ENCODE assay signal across 8 mouse cellular contexts in the genomic region with DNA sequence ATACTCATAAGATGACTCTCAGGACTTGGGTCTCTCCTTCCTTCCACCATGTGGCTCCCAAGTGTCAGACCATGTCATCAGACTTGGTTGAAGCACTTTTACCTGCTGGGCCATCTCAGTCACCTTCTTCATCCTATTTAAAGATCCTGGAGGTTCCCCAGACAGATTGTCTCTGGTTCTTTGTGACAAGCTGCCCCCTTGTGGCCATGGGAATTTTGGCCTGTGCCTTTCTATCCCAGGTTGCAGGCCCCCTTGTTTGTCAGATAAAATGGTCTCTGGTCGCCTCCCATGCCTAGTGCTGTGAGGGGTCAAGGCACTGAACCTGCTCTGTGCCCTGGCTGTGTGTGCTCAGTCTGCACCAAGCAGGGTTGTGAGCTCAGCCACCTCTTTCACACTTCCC.
DNase-seq lines count a peak whose midpoint lies in the region; ATAC-seq and TF ChIP-seq lines count a peak whose summit lies in the region.

No protein-coding gene starts in this region.

- no peak overlapping the region for H3K4me2 ChIP-seq in lung, postnatal 0 days (replicated peaks; ENCODE audit: low read depth, low read length)

- no peaks in the 10 kb centered on the region for H3K4me1 ChIP-seq in lung, postnatal 0 days (ENCODE audit: insufficient read depth, low read depth, low read length)

- ATAC-seq in lung, postnatal 0 days, result no peak

- H3K36me3 ChIP-seq in lung, postnatal 0 days (ENCODE audit: insufficient read depth, low read length), result peaks cover 33% of the 10 kb centered on the region

- peak; percentile 40 to 46 for DNase-seq in adrenal gland, adult 18-20 months (ENCODE audit: low spot score in 2 of 2)
- DNase-seq in adrenal gland, adult 8-10 months, result no peak
- peak in 1 of 2 experiments; percentile 53 for DNase-seq in layer of hippocampus, adult 2 months (ENCODE audit: low spot score in 2 of 2)
- no peak for DNase-seq in layer of hippocampus, adult 9-11 months
- peak; percentile 59 for DNase-seq in brain, adult 2 months (ENCODE audit: low read depth, low spot score)
- DNase-seq in gastrocnemius, postnatal 10 days, result peak; percentile 50
- no peak for DNase-seq in lung, postnatal 0 days (ENCODE audit: low spot score)
- peak; percentile 68 for DNase-seq in thymus, postnatal 14 days

- H3K9ac ChIP-seq in lung, postnatal 0 days (replicated peaks; ENCODE audit: low read depth), result no peak overlapping the region

- H3K27ac ChIP-seq in layer of hippocampus, adult 2 months, result no peak overlapping the region
- no peak overlapping the region for H3K27ac ChIP-seq in lung, postnatal 0 days (ENCODE audit: low read length)

- H3K9me3 ChIP-seq in lung, postnatal 0 days (ENCODE audit: low read length), result no peaks in the 10 kb centered on the region

- no peaks in the 10 kb centered on the region for H3K27me3 ChIP-seq in lung, postnatal 0 days (replicated peaks; ENCODE audit: insufficient read depth, low read length)

- H3K4me3 ChIP-seq in layer of hippocampus, adult 2 months, result no peak overlapping the region
- H3K4me3 ChIP-seq in lung, postnatal 0 days (ENCODE audit: low read depth, low read length), result no peak overlapping the region

- TF ChIP-seq EP300 in lung, postnatal 0 days (IDR thresholded peaks at IDR 0.05), result no peak

- 74% methylated on average over 1 of the region's 1 CpGs for WGBS in lung, postnatal 0 days

- TF ChIP-seq CTCF in layer of hippocampus, adult 2 months (conservative IDR thresholded peaks at IDR 0.05), result peak; percentile 79
- TF ChIP-seq CTCF in lung, postnatal 0 days (IDR thresholded peaks at IDR 0.05), result peak; percentile 68

Comparison
In these comparisons a context has a peak if more than half of its experiments do, and no peak if none do; other contexts are left out.
1. DNase-seq: peak in adrenal gland, adult 18-20 months (2 of 2), brain, adult 2 months (single experiment), gastrocnemius, postnatal 10 days (single experiment) and thymus, postnatal 14 days (single experiment); none in adrenal gland, adult 8-10 months (single experiment), layer of hippocampus, adult 9-11 months (single experiment) and lung, postnatal 0 days (single experiment).